Mouse (Mus musculus) G1E (cell line): ENCODE data around the gene Fam129a.

Experiments
- CTCF ChIP-seq: IDR thresholded peaks from 2 replicates; pipeline ENCODE4 v1.5.1; 2012; ENCODE audit warnings: low read depth, low read length, inconsistent platforms, mixed read lengths
- GATA1 ChIP-seq: IDR thresholded peaks from 2 replicates; pipeline ENCODE4 v1.6.1; 2012; ENCODE audit warnings: borderline replicate concordance, low read length, inconsistent platforms, mixed read lengths

GRCm38 (mm10) chr1:151758991-151759390, 188.0 kb downstream of the Fam129a start:
- TF ChIP-seq CTCF (no peak), GATA1 (no peak)
